Mouse (Mus musculus): ENCODE results near the gene Kdm2a. TPM values are rescaled to one million over a fixed set of nuclear protein-coding genes. Genes with fewer than 3 reads are reported as not detected.

Kdm2a gene
- polyA plus RNA-seq, 1 experiment from 2014 or later = 42.7 TPM

DNA sequence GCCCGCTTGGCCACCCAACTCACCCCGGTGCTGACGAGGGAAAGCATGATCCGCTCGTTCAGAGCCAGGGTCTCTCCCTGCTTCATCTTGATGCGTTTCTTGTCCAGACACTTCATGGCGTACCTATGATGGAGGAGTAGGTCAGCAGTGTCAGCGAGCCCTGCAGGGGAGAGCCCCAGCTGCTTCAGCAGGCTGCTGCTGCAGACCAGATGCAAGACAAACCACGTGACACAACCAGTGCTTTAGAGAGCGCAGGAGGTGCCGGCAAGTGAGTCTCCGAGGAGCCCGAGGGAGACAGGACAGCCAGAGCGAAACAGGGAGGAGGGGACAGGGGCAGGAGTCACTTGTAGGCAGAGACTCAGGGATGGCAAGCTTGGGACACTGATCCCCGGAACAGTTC is 107.3 kb downstream of the Kdm2a start:
- Histone ChIP-seq H3K4me2 (ENCODE audit: low read length) (no peak overlapping the region), H3K4me3 (ENCODE audit: control insufficient read depth in 1 of 2, insufficient read depth in 1 of 2, low read depth in 1 of 2, low read length in 2 of 2) (no peak overlapping the region), H3K4me1 (ENCODE audit: control insufficient read depth in 2 of 2, insufficient read depth in 2 of 2, low read length in 2 of 2) (no peaks in the 10 kb centered on the region), H3K27me3 (ENCODE audit: control insufficient read depth, insufficient read depth, low read length) (no peaks in the 10 kb centered on the region), H3K9me3 (ENCODE audit: control insufficient read depth, low read length) (no peaks in the 10 kb centered on the region), H3K36me3 (ENCODE audit: control insufficient read depth, insufficient read depth, low read length) (peaks cover 79% of the 10 kb centered on the region), H3K9ac (ENCODE audit: low read length) (no peak overlapping the region), H3K27ac (replicated peaks in 1 of 2; ENCODE audit: control insufficient read depth in 1 of 2, insufficient read depth in 1 of 2, low read depth in 2 of 2, low read length in 2 of 2) (no peak overlapping the region)
- no peak for ATAC-seq (ENCODE audit: insufficient number of reproducible peaks, insufficient read depth, low FRiP score, low read depth)
- 80% methylated on average over 15 of the region's 15 CpGs for WGBS

GRCm38 (mm10) chr19:4283653-4284052 is 114.4 kb downstream of the Kdm2a start:
- Histone ChIP-seq H3K27ac (replicated peaks in 1 of 2; ENCODE audit: control insufficient read depth in 1 of 2, insufficient read depth in 1 of 2, low read depth in 2 of 2, low read length in 2 of 2) (no peak overlapping the region), H3K9ac (ENCODE audit: low read length) (no peak overlapping the region), H3K9me3 (ENCODE audit: control insufficient read depth, low read length) (no peaks in the 10 kb centered on the region), H3K4me1 (ENCODE audit: control insufficient read depth in 2 of 2, insufficient read depth in 2 of 2, low read length in 2 of 2) (peaks cover 0 to 4% of the 10 kb centered on the region in 2 experiments; a peak in 1 of 4 replicates), H3K4me3 (ENCODE audit: control insufficient read depth in 1 of 2, insufficient read depth in 1 of 2, low read depth in 1 of 2, low read length in 2 of 2) (no peak overlapping the region; a peak in 1 of 4 replicates), H3K36me3 (ENCODE audit: control insufficient read depth, insufficient read depth, low read length) (peaks cover 34% of the 10 kb centered on the region), H3K4me2 (ENCODE audit: low read length) (peak overlapping the region; percentile 85), H3K27me3 (ENCODE audit: control insufficient read depth, insufficient read depth, low read length) (peaks cover 4% of the 10 kb centered on the region; the same call in 1 of the 2 replicates)
- ATAC-seq (ENCODE audit: insufficient number of reproducible peaks, insufficient read depth, low FRiP score, low read depth) = no peak
- 41% methylated on average over 7 of the region's 7 CpGs for WGBS

- peak within 1 kb of the TSS; percentile 64 to 68 for H3K4me3 ChIP-seq (ENCODE audit: control insufficient read depth in 1 of 2, insufficient read depth in 1 of 2, low read depth in 1 of 2, low read length in 2 of 2)
- peak within 1 kb of the TSS; percentile 73 for H3K9ac ChIP-seq (ENCODE audit: low read length)
- 1% methylated on average over 47 of the region's 50 CpGs for WGBS
- no peak within 1 kb of the TSS for H3K27ac ChIP-seq (replicated peaks in 1 of 2; ENCODE audit: control insufficient read depth in 1 of 2, insufficient read depth in 1 of 2, low read depth in 2 of 2, low read length in 2 of 2)
- peak within 1 kb of the TSS; percentile 85 for H3K4me2 ChIP-seq (ENCODE audit: low read length)
- H3K4me1 ChIP-seq (ENCODE audit: control insufficient read depth in 2 of 2, insufficient read depth in 2 of 2, low read length in 2 of 2) = peaks cover 0 to 4% of the 10 kb centered on the region in 2 experiments; a peak in 1 of 4 replicates
- no peaks in the 10 kb centered on the region for H3K9me3 ChIP-seq (ENCODE audit: control insufficient read depth, low read length)
- peaks cover 28% of the 10 kb centered on the region for H3K36me3 ChIP-seq (ENCODE audit: control insufficient read depth, insufficient read depth, low read length)
- peaks cover 4% of the 10 kb centered on the region; the same call in 1 of the 2 replicates for H3K27me3 ChIP-seq (ENCODE audit: control insufficient read depth, insufficient read depth, low read length)
- peak; percentile 82 for ATAC-seq (ENCODE audit: insufficient number of reproducible peaks, insufficient read depth, low FRiP score, low read depth)
Measured at GRCm38 (mm10) chr19:4282898-4283553, 115.1 kb downstream of the Kdm2a start, which contains the start of gene Ankrd13d. TSS of gene Ankrd13d (minus strand) at chr19:4283137.

GRCm38 (mm10) chr19:4280425-4280824 is 117.7 kb downstream of the Kdm2a start:
- Histone ChIP-seq H3K4me3 (ENCODE audit: control insufficient read depth in 1 of 2, insufficient read depth in 1 of 2, low read depth in 1 of 2, low read length in 2 of 2) (no peak overlapping the region), H3K36me3 (ENCODE audit: control insufficient read depth, insufficient read depth, low read length) (peaks cover 2% of the 10 kb centered on the region; the same call in 1 of the 2 replicates), H3K27ac (replicated peaks in 1 of 2; ENCODE audit: control insufficient read depth in 1 of 2, insufficient read depth in 1 of 2, low read depth in 2 of 2, low read length in 2 of 2) (no peak overlapping the region), H3K9me3 (ENCODE audit: control insufficient read depth, low read length) (peaks cover 4% of the 10 kb centered on the region; the same call in 1 of the 2 replicates), H3K4me2 (ENCODE audit: low read length) (no peak overlapping the region), H3K4me1 (ENCODE audit: control insufficient read depth in 2 of 2, insufficient read depth in 2 of 2, low read length in 2 of 2) (peaks cover 0 to 4% of the 10 kb centered on the region in 2 experiments; a peak in 1 of 4 replicates), H3K27me3 (ENCODE audit: control insufficient read depth, insufficient read depth, low read length) (peaks cover 4% of the 10 kb centered on the region; the same call in 1 of the 2 replicates), H3K9ac (ENCODE audit: low read length) (no peak overlapping the region)
- no peak for ATAC-seq (ENCODE audit: insufficient number of reproducible peaks, insufficient read depth, low FRiP score, low read depth)
- 87% methylated on average over 9 of the region's 9 CpGs for WGBS

- H3K4me2 ChIP-seq (ENCODE audit: low read length) = no peak overlapping the region
- peaks cover 4% of the 10 kb centered on the region; the same call in 1 of the 2 replicates for H3K9me3 ChIP-seq (ENCODE audit: control insufficient read depth, low read length)
- H3K9ac ChIP-seq (ENCODE audit: low read length) = no peak overlapping the region
- H3K27ac ChIP-seq (replicated peaks in 1 of 2; ENCODE audit: control insufficient read depth in 1 of 2, insufficient read depth in 1 of 2, low read depth in 2 of 2, low read length in 2 of 2) = no peak overlapping the region
- H3K4me3 ChIP-seq (ENCODE audit: control insufficient read depth in 1 of 2, insufficient read depth in 1 of 2, low read depth in 1 of 2, low read length in 2 of 2) = no peak overlapping the region
- ATAC-seq (ENCODE audit: insufficient number of reproducible peaks, insufficient read depth, low FRiP score, low read depth) = no peak
- H3K27me3 ChIP-seq (ENCODE audit: control insufficient read depth, insufficient read depth, low read length) = peaks cover 4% of the 10 kb centered on the region; the same call in 1 of the 2 replicates
- WGBS = 92% methylated on average over 1 of the region's 1 CpGs
- peaks cover 0 to 4% of the 10 kb centered on the region in 2 experiments; a peak in 1 of 4 replicates for H3K4me1 ChIP-seq (ENCODE audit: control insufficient read depth in 2 of 2, insufficient read depth in 2 of 2, low read length in 2 of 2)
- no peaks in the 10 kb centered on the region for H3K36me3 ChIP-seq (ENCODE audit: control insufficient read depth, insufficient read depth, low read length)
Measured at GRCm38 (mm10) chr19:4279487-4279886, 118.6 kb downstream of the Kdm2a start.

DNA sequence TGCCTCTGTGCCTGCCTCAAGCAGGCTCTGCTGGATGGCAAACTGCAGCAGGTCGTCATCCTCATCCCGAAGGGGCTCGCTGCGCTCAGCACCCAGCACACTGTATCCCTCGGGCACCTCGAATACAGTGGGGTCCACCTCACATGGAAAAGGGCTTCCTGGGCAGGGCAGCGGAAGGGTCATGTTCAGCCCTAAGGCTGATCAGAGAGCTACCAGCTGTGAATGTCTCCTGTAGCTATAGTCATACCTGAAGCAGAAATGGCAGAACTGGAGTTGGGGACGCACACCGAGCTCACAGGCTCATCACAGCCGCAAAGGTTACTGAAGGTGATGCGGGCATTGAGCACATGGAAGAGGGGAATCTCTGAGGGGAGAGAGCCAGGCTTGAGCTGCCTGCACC is 127.1 kb downstream of the Kdm2a start:
- Histone ChIP-seq H3K27ac (replicated peaks in 1 of 2; ENCODE audit: control insufficient read depth in 1 of 2, insufficient read depth in 1 of 2, low read depth in 2 of 2, low read length in 2 of 2) (no peak overlapping the region), H3K4me1 (ENCODE audit: control insufficient read depth in 2 of 2, insufficient read depth in 2 of 2, low read length in 2 of 2) (peaks cover 3 to 6% of the 10 kb centered on the region in 2 experiments; a peak in 2 of 4 replicates), H3K4me2 (ENCODE audit: low read length) (no peak overlapping the region), H3K9me3 (ENCODE audit: control insufficient read depth, low read length) (peaks cover 3% of the 10 kb centered on the region; the same call in 1 of the 2 replicates), H3K27me3 (ENCODE audit: control insufficient read depth, insufficient read depth, low read length) (peaks cover 21% of the 10 kb centered on the region), H3K4me3 (ENCODE audit: control insufficient read depth in 1 of 2, insufficient read depth in 1 of 2, low read depth in 1 of 2, low read length in 2 of 2) (no peak overlapping the region), H3K9ac (ENCODE audit: low read length) (no peak overlapping the region), H3K36me3 (ENCODE audit: control insufficient read depth, insufficient read depth, low read length) (no peaks in the 10 kb centered on the region)
- WGBS = 94% methylated on average over 11 of the region's 11 CpGs
- ATAC-seq (ENCODE audit: insufficient number of reproducible peaks, insufficient read depth, low FRiP score, low read depth) = no peak

DNA sequence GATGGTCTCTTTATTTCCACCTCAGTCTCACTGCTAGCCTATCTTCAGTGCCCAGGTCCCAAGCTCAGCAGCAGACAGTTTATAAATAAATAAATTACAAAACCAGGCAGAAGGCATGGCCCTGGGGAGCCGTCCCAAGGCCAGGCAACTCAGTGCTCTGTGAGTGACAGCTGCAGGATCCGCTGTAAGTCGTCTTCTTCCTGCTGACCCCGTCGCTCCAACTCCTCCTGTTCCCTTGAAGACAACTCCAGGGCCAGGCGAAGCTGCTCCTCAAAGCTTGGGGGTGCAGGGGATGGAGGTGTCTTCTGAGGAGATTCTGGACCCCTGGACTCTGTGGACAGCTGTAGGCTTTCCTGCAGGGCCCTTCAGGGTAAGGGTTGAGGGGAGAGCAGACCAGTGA is 127.9 kb downstream of the Kdm2a start:
- ATAC-seq (ENCODE audit: insufficient number of reproducible peaks, insufficient read depth, low FRiP score, low read depth) = no peak
- Histone ChIP-seq H3K4me3 (ENCODE audit: control insufficient read depth in 1 of 2, insufficient read depth in 1 of 2, low read depth in 1 of 2, low read length in 2 of 2) (no peak overlapping the region), H3K27ac (replicated peaks in 1 of 2; ENCODE audit: control insufficient read depth in 1 of 2, insufficient read depth in 1 of 2, low read depth in 2 of 2, low read length in 2 of 2) (no peak overlapping the region), H3K9ac (ENCODE audit: low read length) (no peak overlapping the region), H3K4me1 (ENCODE audit: control insufficient read depth in 2 of 2, insufficient read depth in 2 of 2, low read length in 2 of 2) (peaks cover 3 to 6% of the 10 kb centered on the region in 2 experiments; a peak in 2 of 4 replicates), H3K9me3 (ENCODE audit: control insufficient read depth, low read length) (no peaks in the 10 kb centered on the region), H3K36me3 (ENCODE audit: control insufficient read depth, insufficient read depth, low read length) (no peaks in the 10 kb centered on the region), H3K4me2 (ENCODE audit: low read length) (no peak overlapping the region), H3K27me3 (ENCODE audit: control insufficient read depth, insufficient read depth, low read length) (peaks cover 21% of the 10 kb centered on the region)
- 60% methylated on average over 6 of the region's 6 CpGs for WGBS

Measured in heart, embryonic 14.5 days (tissue).